18 mouse cellular contexts compared by ENCODE assay signal in genomic region chr17:59011546-59012307, GRCm38 (mm10). TPM values are rescaled to one million over a fixed set of nuclear protein-coding genes. Genes with fewer than 3 reads are reported as not detected.
DNase-seq lines count a peak whose midpoint lies in the region; ATAC-seq and TF ChIP-seq lines count a peak whose summit lies in the region.
"Had no signal": no experiment of that assay in that cellular context is flagged by ENCODE, and none has a peak within 500 bp of the region (broad histone marks: within the 10 kb centered on the region; RNA-seq: fewer than 3 reads in every experiment).

No protein-coding gene starts in this region.

- no peaks in the 10 kb centered on the region; the same call in 1 of the 2 replicates for H3K36me3 ChIP-seq in kidney, adult 2 months (ENCODE audit: control insufficient read depth, insufficient read depth, low read length)
- H3K36me3 ChIP-seq in hindbrain, embryonic 12.5 days, result no peaks in the 10 kb centered on the region
- H3K36me3 ChIP-seq: embryonic facial prominence, embryonic 12.5 days had no signal

- no peak overlapping the region for H3K9ac ChIP-seq in hindbrain, embryonic 12.5 days

- H3K4me3 ChIP-seq in kidney, adult 2 months (ENCODE audit: insufficient read depth, low read depth, low read length), result no peak overlapping the region
- no peak overlapping the region for H3K4me3 ChIP-seq in hindbrain, embryonic 12.5 days

- H3K4me2 ChIP-seq in hindbrain, embryonic 12.5 days (replicated peaks), result no peak overlapping the region

- H3K27me3 ChIP-seq in kidney, adult 2 months (replicated peaks; ENCODE audit: control insufficient read depth, insufficient read depth, low read length), result no peaks in the 10 kb centered on the region
- no peaks in the 10 kb centered on the region for H3K27me3 ChIP-seq in hindbrain, embryonic 12.5 days
- H3K27me3 ChIP-seq: embryonic facial prominence, embryonic 12.5 days; forebrain, embryonic 13.5 days had no signal

- no peak for TF ChIP-seq CTCF in kidney, adult 2 months (conservative IDR thresholded peaks at IDR 0.05; ENCODE audit: insufficient read depth, insufficient read length, low read depth, low read length)

- no peaks in the 10 kb centered on the region for H3K9me3 ChIP-seq in hindbrain, embryonic 12.5 days (replicated peaks)
- H3K9me3 ChIP-seq: embryonic facial prominence, embryonic 12.5 days; forebrain, embryonic 13.5 days had no signal

- no peak for TF ChIP-seq POLR2A in kidney, adult 2 months (IDR thresholded peaks at IDR 0.05; ENCODE audit: low read depth, low read length)

- peak overlapping the region; percentile 74 for H3K27ac ChIP-seq in kidney, adult 2 months (ENCODE audit: insufficient read depth, low read depth, low read length)
- no peak overlapping the region for H3K27ac ChIP-seq in hindbrain, embryonic 12.5 days
- H3K27ac ChIP-seq: embryonic facial prominence, embryonic 12.5 days; forebrain, embryonic 13.5 days had no signal

- ATAC-seq in megakaryocyte-erythroid progenitor cell, adult 5-6 weeks (replicated peaks; ENCODE audit: low FRiP score, low TSS enrichment, poor library complexity, severe bottlenecking), result peak; percentile 62
- ATAC-seq in hindbrain, embryonic 12.5 days (ENCODE audit: low FRiP score), result no peak
- ATAC-seq: activated CD4-positive, CD25-positive, alpha-beta regulatory T cell, adult 4 months had no signal

- no peaks in the 10 kb centered on the region for H3K4me1 ChIP-seq in kidney, adult 2 months (ENCODE audit: control insufficient read depth, insufficient read depth, low read length)
- H3K4me1 ChIP-seq in hindbrain, embryonic 12.5 days, result no peaks in the 10 kb centered on the region
- H3K4me1 ChIP-seq: embryonic facial prominence, embryonic 12.5 days had no signal

- WGBS in kidney, adult 2 months, result 64% methylated on average over 13 of the region's 13 CpGs
- 73% methylated on average over 13 of the region's 13 CpGs for WGBS in hindbrain, embryonic 12.5 days

- peak; percentile 40 for DNase-seq in kidney, adult 2 months
- no peak for DNase-seq in kidney, postnatal 10 days
- DNase-seq in retina, postnatal 1 day, result peak; percentile 6
- DNase-seq in retina, embryonic 14.5 days (ENCODE audit: low spot score), result no peak
- DNase-seq in liver, result peak; percentile 46
- no peak for DNase-seq in urinary bladder, postnatal 14 days (ENCODE audit: low spot score)
- DNase-seq: heart, postnatal 36 days; lung, postnatal 4 days; right cerebral cortex, adult 18-20 months; thymus, postnatal 4 days had no signal

RNA-seq across cellular contexts. Expression of gene Nudt12, which starts 1.4 kb away (rescaled TPM):
- 8.8 and 14.0 TPM in 2 replicates for polyA plus RNA-seq in kidney, adult 2 months (2012; rRNA removed)
- 9.1 and 27.4 TPM in 2 replicates for total RNA-seq in megakaryocyte-erythroid progenitor cell, adult 5-6 weeks (2014; fragmentation: Nextera tagmentation)
- total RNA-seq in megakaryocyte-erythroid progenitor cell, adult 5-6 weeks (2017), result 8.9 and 15.8 TPM in 2 replicates
- 5.8 and 6.5 TPM in 2 replicates for polyA plus RNA-seq in hindbrain, embryonic 12.5 days (2016; fragmentation: Nextera tagmentation; extraction: Ambion mirVana)
- total RNA-seq: monocyte, adult 5-6 weeks had no signal

RNA-seq across cellular contexts. Expression of gene Pdzph1, which starts 20.6 kb away (rescaled TPM):
- not detected in 2 replicates for polyA plus RNA-seq in kidney, adult 2 months (2012; rRNA removed)
- 15.5 and 22.3 TPM in 2 replicates for total RNA-seq in megakaryocyte-erythroid progenitor cell, adult 5-6 weeks (2014; fragmentation: Nextera tagmentation)
- total RNA-seq in megakaryocyte-erythroid progenitor cell, adult 5-6 weeks (2017), result 5.1 and 6.6 TPM in 2 replicates
- 3.9 and 5.1 TPM in 2 replicates for polyA plus RNA-seq in hindbrain, embryonic 12.5 days (2016; fragmentation: Nextera tagmentation; extraction: Ambion mirVana)
- total RNA-seq: heart, adult 8-10 months; heart, postnatal 36 days; monocyte, adult 5-6 weeks had no signal
- polyA plus RNA-seq: activated CD4-positive, CD25-positive, alpha-beta regulatory T cell, adult 4 months; large intestine, adult 2 months had no signal

Comparison
In these comparisons a context has a peak if more than half of its experiments do, and no peak if none do; other contexts are left out.
1. DNase-seq: peak in kidney, adult 2 months (single experiment), retina, postnatal 1 day (single experiment) and liver (single experiment); none in kidney, postnatal 10 days (single experiment), retina, embryonic 14.5 days (single experiment) and urinary bladder, postnatal 14 days (single experiment).